Mouse (Mus musculus) lung, postnatal 0 days (tissue): ENCODE measurements around the gene Ikzf1. TPM values are rescaled to one million over a fixed set of nuclear protein-coding genes. Genes with fewer than 3 reads are reported as not detected.

Source experiments
- ATAC-seq: fragments of 200-750 bp; cut with Nextera tagmentation; 2 replicates; pipeline ENCODE4 v1.8.0; 2017; ENCODE audit warnings: moderate library complexity
- DNase-seq: peaks from one replicate; pipeline ENCODE4 v3.0.0-alpha.2; 2016; ENCODE audit warnings: low spot score
- H3K27ac ChIP-seq: fragments of 300-500 bp; sonication (generic); 2 replicates; pipeline ENCODE4 v1.5.1; 2014; ENCODE audit warnings: antibody characterized with exemption, mild to moderate bottlenecking, low read length, mixed read lengths
- H3K27me3 ChIP-seq: fragments of 300-500 bp; sonication (generic); replicated peaks from 2 replicates; pipeline ENCODE4 v1.6.1; 2014; ENCODE audit warnings: low read length, mixed read lengths; ENCODE audit not compliant: insufficient read depth
- H3K36me3 ChIP-seq: fragments of 300-500 bp; sonication (generic); 2 replicates; pipeline ENCODE4 v1.6.1; 2014; ENCODE audit warnings: low read length, mixed read lengths; ENCODE audit not compliant: insufficient read depth
- H3K4me1 ChIP-seq: fragments of 300-500 bp; sonication (generic); 2 replicates; pipeline ENCODE4 v1.6.1; 2014; ENCODE audit warnings: antibody characterized with exemption, low read depth, low read length, mixed read lengths; ENCODE audit not compliant: insufficient read depth
- H3K4me2 ChIP-seq: fragments of 300-500 bp; sonication (generic); replicated peaks from 2 replicates; pipeline ENCODE4 v1.6.1; 2014; ENCODE audit warnings: low read depth, mild to moderate bottlenecking, low read length, moderate library complexity, mixed read lengths
- H3K4me3 ChIP-seq: fragments of 300-500 bp; sonication (generic); 2 replicates; pipeline ENCODE4 v1.5.1; 2014; ENCODE audit warnings: low read depth, low read length
- H3K9ac ChIP-seq: fragments of 300-500 bp; sonication (generic); replicated peaks from 2 replicates; pipeline ENCODE4 v1.6.1; 2014; ENCODE audit warnings: low read depth, mild to moderate bottlenecking
- H3K9me3 ChIP-seq: fragments of 300-500 bp; sonication (generic); 2 replicates; pipeline ENCODE4 v1.6.1; 2016; ENCODE audit warnings: low read length, mixed read lengths
- CTCF ChIP-seq: IDR thresholded peaks from 2 replicates; pipeline ENCODE4 v1.5.1; 2016; ENCODE audit warnings: antibody characterized with exemption, mild to moderate bottlenecking
- EP300 ChIP-seq: IDR thresholded peaks from 2 replicates; pipeline ENCODE4 v1.6.1; 2016; ENCODE audit warnings: antibody characterized with exemption, mild to moderate bottlenecking, control low read depth
- WGBS: fragments of 180-500 bp; shearing (Covaris S2); extraction: QIAGEN DNeasy Blood & Tissue Kit; methylation state at CpG from one replicate; pipeline ENCODE4 v1.1.7; 2014; 5-methylcytosine and 5-hydroxymethylcytosine counted together
- polyA plus RNA-seq: library from polyadenylated mRNA; unstranded; fragments of >200 nt; fragmentation: Nextera tagmentation; extraction: Ambion mirVana; gene quantifications from 2 replicates; pipeline ENCODE4 v1.2.1, GENCODE M21; 2015

The Ikzf1 gene
- polyA plus RNA-seq, 1 experiment from 2014 or later: 1.7 TPM

DNA sequence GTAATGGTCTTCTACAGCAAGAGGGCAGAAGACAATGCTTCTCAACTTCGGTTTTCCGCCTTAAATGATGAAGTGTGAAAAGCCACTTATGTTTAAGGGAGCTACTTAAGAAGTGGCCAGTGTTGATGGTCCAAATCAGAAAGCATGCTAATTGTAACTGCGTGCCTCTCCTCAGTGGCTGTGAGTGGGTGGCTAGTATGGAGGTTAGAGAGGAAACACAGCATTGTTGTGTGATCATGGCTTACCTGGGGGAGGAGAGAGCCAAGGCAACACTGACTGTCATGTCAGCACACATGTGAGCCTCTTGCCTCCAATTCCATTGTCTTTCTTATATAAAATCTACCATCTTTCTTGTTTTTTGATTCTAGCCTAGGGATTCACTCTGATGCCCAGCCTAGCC lies 8.6 kb downstream of the Ikzf1 start:
- H3K9me3 ChIP-seq: no peaks in the 10 kb centered on the region
- no peaks in the 10 kb centered on the region for H3K36me3 ChIP-seq
- no peak overlapping the region for H3K4me2 ChIP-seq
- TF ChIP-seq EP300 (no peak), CTCF (no peak)
- no peak overlapping the region for H3K4me3 ChIP-seq
- DNase-seq (no peak), ATAC-seq (no peak)
- H3K27ac ChIP-seq: no peak overlapping the region
- 80% methylated on average over 3 of the region's 3 CpGs for WGBS
- no peaks in the 10 kb centered on the region for H3K4me1 ChIP-seq
- H3K9ac ChIP-seq: no peak overlapping the region
- H3K27me3 ChIP-seq: no peaks in the 10 kb centered on the region

DNA sequence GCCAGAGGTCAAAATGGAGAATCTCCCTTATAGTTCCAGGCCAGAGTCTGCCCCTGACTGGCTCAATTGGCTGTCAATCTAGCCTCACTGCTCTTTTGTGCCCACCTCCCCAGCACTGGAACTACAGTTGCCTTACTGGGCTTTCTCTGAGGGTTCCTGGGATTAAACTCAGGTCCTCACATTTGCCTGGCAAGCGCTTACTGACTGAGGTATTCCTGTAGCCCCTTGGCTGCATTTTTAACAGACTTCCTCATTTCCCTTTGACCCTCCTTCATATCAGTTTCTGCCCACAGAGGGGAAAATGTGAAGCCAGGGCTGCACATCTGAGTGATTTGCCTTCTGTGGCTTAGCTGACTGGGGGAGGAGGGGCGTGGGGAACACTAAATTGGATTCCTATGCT lies 9.3 kb downstream of the Ikzf1 start:
- Histone ChIP-seq H3K27ac (no peak overlapping the region), H3K4me2 (no peak overlapping the region), H3K36me3 (no peaks in the 10 kb centered on the region), H3K27me3 (no peaks in the 10 kb centered on the region), H3K4me3 (no peak overlapping the region), H3K4me1 (no peaks in the 10 kb centered on the region), H3K9ac (no peak overlapping the region), H3K9me3 (no peaks in the 10 kb centered on the region)
- DNase-seq (no peak), ATAC-seq (no peak)
- WGBS: 62% methylated on average over 2 of the region's 2 CpGs
- TF ChIP-seq EP300 (no peak), CTCF (no peak)

DNA sequence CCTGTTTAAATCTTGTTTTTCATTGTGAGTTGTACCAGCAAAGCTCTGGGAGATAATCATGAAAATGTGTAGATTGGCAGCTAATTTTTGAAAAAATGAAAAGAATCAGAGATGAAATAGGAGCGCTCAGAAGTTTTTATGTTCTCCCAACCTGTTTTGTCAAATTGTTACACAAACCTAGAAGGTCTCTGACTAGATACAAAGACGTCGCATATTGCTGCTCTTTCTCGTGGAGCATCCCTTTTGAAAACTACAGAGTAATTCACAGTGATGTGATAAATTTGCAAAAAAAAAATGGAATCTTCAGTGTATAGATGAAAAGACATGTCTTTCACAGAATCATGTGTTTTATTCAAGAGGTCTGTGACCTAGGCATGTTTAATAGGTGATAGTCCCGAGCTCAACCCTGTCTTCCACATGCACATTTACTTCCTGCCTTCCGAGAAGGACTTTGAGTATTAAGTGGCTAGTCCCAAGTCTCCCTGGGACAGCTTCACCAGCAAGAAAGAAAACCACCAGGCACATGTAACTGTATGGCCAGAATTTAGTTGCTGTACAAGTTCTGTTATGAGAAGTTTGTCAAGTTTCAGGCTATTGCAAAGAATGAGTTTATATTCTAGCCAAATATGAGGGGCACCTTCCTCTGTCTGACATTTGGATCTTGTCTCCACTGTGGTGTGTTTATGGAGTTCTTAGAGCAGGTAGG lies 9.8 kb downstream of the Ikzf1 start:
- Histone ChIP-seq H3K27me3 (no peaks in the 10 kb centered on the region), H3K9me3 (no peaks in the 10 kb centered on the region), H3K4me1 (no peaks in the 10 kb centered on the region), H3K4me2 (no peak overlapping the region), H3K4me3 (no peak overlapping the region), H3K9ac (no peak overlapping the region), H3K36me3 (no peaks in the 10 kb centered on the region), H3K27ac (no peak overlapping the region)
- no peak for TF ChIP-seq CTCF
- TF ChIP-seq EP300: no peak
- ATAC-seq: no peak
- no peak for DNase-seq
- WGBS: 77% methylated on average over 6 of the region's 6 CpGs

DNA sequence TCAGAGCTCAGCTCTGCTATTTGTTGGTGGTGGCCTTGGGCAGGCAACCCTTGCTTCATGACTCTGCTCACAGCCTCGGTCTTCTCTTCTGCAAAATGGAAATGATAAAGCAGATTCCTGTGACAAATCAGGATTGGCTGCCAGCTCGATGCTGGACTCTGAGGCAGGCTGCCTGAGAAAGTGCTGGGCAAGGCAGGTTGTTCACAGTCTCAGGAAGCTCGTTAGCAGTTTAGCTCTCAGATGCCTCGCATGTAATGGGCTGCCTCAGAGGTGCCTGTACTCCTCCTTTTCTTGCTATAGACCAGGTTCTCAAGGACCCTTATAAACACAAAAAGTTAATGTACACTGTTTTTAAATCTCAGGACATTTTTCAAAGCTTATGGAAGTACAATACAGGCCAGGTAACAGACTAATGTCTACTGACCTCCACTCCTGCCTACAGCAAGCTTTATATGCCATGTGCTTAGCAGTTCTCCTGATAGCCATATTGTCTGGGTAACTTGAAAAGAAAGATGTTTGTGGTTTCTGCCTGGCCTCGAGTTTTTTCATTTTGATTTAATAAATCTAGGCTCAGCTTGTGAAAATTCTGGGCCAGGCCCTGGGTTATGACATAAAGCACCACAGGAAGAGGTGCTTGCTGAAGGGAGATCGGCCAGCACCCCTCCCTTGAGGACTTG lies 10.5 kb downstream of the Ikzf1 start:
- H3K4me1 ChIP-seq: no peaks in the 10 kb centered on the region
- H3K4me3 ChIP-seq: no peak overlapping the region
- no peak overlapping the region for H3K27ac ChIP-seq
- no peak for DNase-seq
- H3K9me3 ChIP-seq: no peaks in the 10 kb centered on the region
- ATAC-seq: no peak
- H3K27me3 ChIP-seq: no peaks in the 10 kb centered on the region
- H3K9ac ChIP-seq: no peak overlapping the region
- TF ChIP-seq CTCF (no peak), EP300 (no peak)
- WGBS: 55% methylated on average over 6 of the region's 6 CpGs
- H3K4me2 ChIP-seq: no peak overlapping the region
- no peaks in the 10 kb centered on the region for H3K36me3 ChIP-seq

DNA sequence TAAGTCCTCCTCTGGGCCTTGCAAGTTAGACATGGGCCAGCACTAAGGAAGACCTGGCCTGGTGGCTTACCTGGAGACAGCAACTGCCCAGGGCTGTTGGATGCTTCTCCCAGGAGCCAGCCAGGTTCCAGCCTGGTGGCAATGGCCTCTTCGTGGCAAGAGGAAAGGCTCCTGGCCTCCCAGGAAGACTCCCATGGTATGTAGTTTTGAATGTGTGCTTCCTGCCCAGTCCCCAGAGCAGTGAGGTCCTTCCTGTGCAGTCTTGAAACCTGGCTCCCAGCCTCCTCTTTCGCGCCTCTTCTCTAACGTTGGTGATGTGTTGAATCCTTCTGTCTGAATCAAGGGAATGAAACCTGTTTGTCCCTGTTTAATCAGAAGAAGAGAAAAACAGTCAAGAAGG lies 11.1 kb downstream of the Ikzf1 start:
- no peaks in the 10 kb centered on the region for H3K27me3 ChIP-seq
- no peaks in the 10 kb centered on the region for H3K4me1 ChIP-seq
- no peak overlapping the region for H3K9ac ChIP-seq
- H3K4me3 ChIP-seq: no peak overlapping the region
- H3K9me3 ChIP-seq: no peaks in the 10 kb centered on the region
- no peak overlapping the region for H3K4me2 ChIP-seq
- H3K27ac ChIP-seq: no peak overlapping the region
- no peaks in the 10 kb centered on the region for H3K36me3 ChIP-seq
- WGBS: 78% methylated on average over 4 of the region's 4 CpGs
- DNase-seq: no peak
- ATAC-seq: no peak
- TF ChIP-seq EP300: no peak
- no peak for TF ChIP-seq CTCF

DNA sequence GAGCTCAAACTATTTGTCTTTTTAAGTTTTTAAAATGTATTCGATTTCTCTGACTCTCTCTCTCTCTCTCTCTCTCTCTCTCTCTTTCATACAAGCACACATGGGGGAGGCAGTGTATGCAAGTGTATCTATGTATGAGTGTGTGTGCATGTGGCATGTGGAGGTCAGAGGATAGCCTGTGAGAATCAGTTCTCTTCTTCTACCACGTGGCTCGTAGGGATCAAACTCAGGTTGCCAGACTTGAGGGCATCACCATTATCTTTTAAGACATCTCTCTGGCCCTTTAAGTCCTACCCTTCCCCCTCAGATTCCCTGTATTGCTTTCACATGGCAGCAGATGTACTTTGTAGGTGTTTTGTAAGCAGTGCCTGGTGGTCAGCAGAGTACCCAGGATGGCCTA lies 12.0 kb downstream of the Ikzf1 start:
- Histone ChIP-seq H3K36me3 (no peaks in the 10 kb centered on the region), H3K27ac (no peak overlapping the region), H3K9me3 (no peaks in the 10 kb centered on the region), H3K9ac (no peak overlapping the region), H3K4me3 (no peak overlapping the region), H3K27me3 (no peaks in the 10 kb centered on the region), H3K4me2 (no peak overlapping the region), H3K4me1 (no peaks in the 10 kb centered on the region)
- ATAC-seq (no peak), DNase-seq (no peak)
- no peak for TF ChIP-seq EP300
- TF ChIP-seq CTCF: no peak
- 83% methylated on average over 3 of the region's 3 CpGs for WGBS
